Mouse (Mus musculus) neutrophil, adult 83 days (primary cell): ENCODE results near the gene Cbll1. TPM values are rescaled to one million over a fixed set of nuclear protein-coding genes. Genes with fewer than 3 reads are reported as not detected.

Source experiments
- total RNA-seq, 2 experiments: library from RNA; stranded (reverse); gene quantifications; one replicate each; pipeline ENCODE4 v1.2.4; 2023

Gene Cbll1
- 10 to 100 TPM; 14.5 to 14.7 TPM for total RNA-seq

DNA sequence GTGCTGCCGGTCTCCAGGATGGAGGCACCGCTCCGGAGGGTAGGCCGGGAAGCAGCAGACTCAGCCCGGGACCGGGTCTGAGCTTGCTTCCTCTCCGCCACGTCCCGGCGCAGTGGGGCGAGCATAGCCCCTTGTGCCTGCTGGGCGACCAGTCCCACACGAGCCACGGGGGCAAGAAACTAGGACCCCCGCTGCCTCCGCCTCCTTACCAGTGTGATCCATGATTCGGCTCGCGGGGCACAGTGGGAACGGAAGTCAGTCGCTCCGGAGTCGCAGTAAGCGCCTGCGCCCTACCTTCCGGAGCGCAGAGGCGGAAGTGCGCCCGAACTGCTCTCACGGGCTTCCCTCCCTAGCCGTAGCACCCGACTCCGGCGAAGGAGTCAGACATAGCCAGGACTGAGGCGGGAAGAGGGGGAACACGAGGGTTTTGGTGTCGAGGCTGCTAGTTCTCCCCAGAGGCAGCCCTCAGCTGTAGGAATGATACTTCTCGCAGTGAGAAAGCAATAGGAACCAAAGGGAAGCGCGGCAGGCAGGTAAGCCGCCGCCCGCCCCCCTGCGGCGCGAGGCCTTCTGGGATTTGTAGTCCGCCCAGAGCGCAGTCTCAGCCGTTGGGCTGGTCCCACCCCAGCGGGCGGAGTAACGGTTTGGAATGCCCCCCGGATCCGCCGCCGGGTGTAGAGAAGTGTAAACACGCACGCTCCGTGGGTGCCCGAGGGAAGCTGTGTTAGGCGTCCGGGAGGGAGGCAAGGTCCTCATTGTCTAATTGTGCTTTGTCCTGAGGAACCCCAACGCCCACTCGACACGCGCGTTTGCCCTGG is at the start of gene Cbll1:
Gene Cbll1, minus strand, starts transcription at position 303 of the 818 bp plus-strand sequence.

Other genes with a start within 250 kb of the Cbll1 start
- under 1 TPM; 0.07 to 0.33 TPM for gene Lamb1, start 234.4 kb downstream of the Cbll1 start, total RNA-seq
- 10 to 100 TPM; 31.6 to 37.2 TPM for gene Dld, start 148.2 kb downstream of the Cbll1 start, total RNA-seq
- gene Slc26a3, start 108.7 kb downstream of the Cbll1 start, total RNA-seq, result under 1 TPM in 1 of 2 experiments, not detected in 1; 0.22 TPM
- gene Slc26a4, start 60.4 kb upstream of the Cbll1 start, total RNA-seq, result not detected
- gene Bcap29, start 135.0 kb upstream of the Cbll1 start, total RNA-seq, result 10 to 100 TPM; 11.3 to 13.8 TPM
- gene Dus4l, start 155.2 kb upstream of the Cbll1 start, total RNA-seq, result 1 to 10 TPM; 3.7 to 10.0 TPM
- gene Cog5, start 155.3 kb upstream of the Cbll1 start, total RNA-seq, result 10 to 100 TPM; 28.7 to 30.2 TPM
- gene Gpr22, start 214.3 kb upstream of the Cbll1 start, total RNA-seq, result not detected